Mouse (Mus musculus) kidney, adult 9 months (tissue): ENCODE data around the gene Gse1.

ENCODE experiments used
- DNase-seq: peaks from one replicate; pipeline ENCODE4 v3.0.0; 2022

Gse1 gene

GRCm38 (mm10) chr8:120520707-120521590 lies 292.7 kb downstream of the Gse1 start:
- no peak for DNase-seq

- no peak for DNase-seq
Observed at GRCm38 (mm10) chr8:120521591-120521965, 293.3 kb downstream of the Gse1 start.

- no peak for DNase-seq
Observed at GRCm38 (mm10) chr8:120523641-120524040, 295.4 kb downstream of the Gse1 start.

- DNase-seq: no peak
Observed at GRCm38 (mm10) chr8:120525135-120525534, 296.9 kb downstream of the Gse1 start.

- peak; percentile 56 for DNase-seq
Observed at GRCm38 (mm10) chr8:120525832-120526231, 297.6 kb downstream of the Gse1 start.

- no peak for DNase-seq
Observed at GRCm38 (mm10) chr8:120526577-120526976, 298.3 kb downstream of the Gse1 start.

- no peak for DNase-seq
Observed at GRCm38 (mm10) chr8:120528332-120528731, 300.1 kb downstream of the Gse1 start.

GRCm38 (mm10) chr8:120529226-120529625 lies 301.0 kb downstream of the Gse1 start:
- peak; percentile 53 for DNase-seq

GRCm38 (mm10) chr8:120530954-120531656 lies 302.8 kb downstream of the Gse1 start:
- no peak for DNase-seq

- no peak for DNase-seq
Observed at GRCm38 (mm10) chr8:120531775-120532516, 303.7 kb downstream of the Gse1 start.

GRCm38 (mm10) chr8:120532517-120533215 lies 304.4 kb downstream of the Gse1 start:
- no peak for DNase-seq

- DNase-seq: no peak
Observed at GRCm38 (mm10) chr8:120533380-120533779, 305.1 kb downstream of the Gse1 start.

- DNase-seq: no peak
Observed at GRCm38 (mm10) chr8:120534080-120534479, 305.8 kb downstream of the Gse1 start.

GRCm38 (mm10) chr8:120534504-120535368 lies 306.5 kb downstream of the Gse1 start:
- DNase-seq: peak; percentile 90

GRCm38 (mm10) chr8:120535452-120536305 lies 307.4 kb downstream of the Gse1 start:
- peak; percentile 38 for DNase-seq

GRCm38 (mm10) chr8:120536306-120537206 lies 308.3 kb downstream of the Gse1 start:
- peak; percentile 42 for DNase-seq

- peak; percentile 88 for DNase-seq
Observed at GRCm38 (mm10) chr8:120537207-120537817, 309.1 kb downstream of the Gse1 start.

GRCm38 (mm10) chr8:120537818-120538396 lies 309.7 kb downstream of the Gse1 start:
- DNase-seq: peak; percentile 71
